Mouse (Mus musculus) gastrocnemius, postnatal 4 days (tissue): Measurements from ENCODE around the gene Eif2ak4. TPM values are rescaled to one million over a fixed set of nuclear protein-coding genes. Genes with fewer than 3 reads are reported as not detected.

ENCODE experiments used
- DNase-seq, 2 experiments: peaks; one replicate each; pipeline ENCODE4 v3.0.0; 2021 to 2022; ENCODE audit warnings: low spot score in 2 of 2, mixed read lengths in 2 of 2
- total RNA-seq, 2 experiments: library from RNA; stranded (reverse); gene quantifications; 2 replicates each; pipeline ENCODE4 v1.2.3; 2021

Gene Eif2ak4
- total RNA-seq, 2 experiments from 2014 or later: 11.0 to 11.6 TPM

GRCm38 (mm10) chr2:118401834-118402727, 13.7 kb downstream of the Eif2ak4 start:
- no peak for DNase-seq

- no peak for DNase-seq
Measured at GRCm38 (mm10) chr2:118404336-118404735, 15.9 kb downstream of the Eif2ak4 start.

- no peak for DNase-seq
Measured at GRCm38 (mm10) chr2:118405568-118405967, 17.1 kb downstream of the Eif2ak4 start.

- DNase-seq: no peak
Measured at GRCm38 (mm10) chr2:118406811-118407210, 18.4 kb downstream of the Eif2ak4 start.

GRCm38 (mm10) chr2:118408336-118408895, 20.0 kb downstream of the Eif2ak4 start:
- no peak for DNase-seq

- no peak for DNase-seq
Measured at GRCm38 (mm10) chr2:118412821-118413220, 24.4 kb downstream of the Eif2ak4 start.

GRCm38 (mm10) chr2:118415601-118416355, 27.4 kb downstream of the Eif2ak4 start:
- DNase-seq: no peak

- no peak for DNase-seq
Measured at GRCm38 (mm10) chr2:118418076-118418475, 29.7 kb downstream of the Eif2ak4 start.

GRCm38 (mm10) chr2:118421951-118422350, 33.5 kb downstream of the Eif2ak4 start:
- no peak for DNase-seq

GRCm38 (mm10) chr2:118422385-118422784, 34.0 kb downstream of the Eif2ak4 start:
- no peak for DNase-seq

GRCm38 (mm10) chr2:118428296-118428695, 39.9 kb downstream of the Eif2ak4 start:
- DNase-seq: no peak

- DNase-seq: no peak
Measured at GRCm38 (mm10) chr2:118429297-118429696, 40.9 kb downstream of the Eif2ak4 start.

- DNase-seq: no peak
Measured at GRCm38 (mm10) chr2:118430630-118431029, 42.2 kb downstream of the Eif2ak4 start.

- DNase-seq: no peak
Measured at GRCm38 (mm10) chr2:118431589-118431988, 43.2 kb downstream of the Eif2ak4 start.

GRCm38 (mm10) chr2:118442172-118442571, 53.8 kb downstream of the Eif2ak4 start:
- DNase-seq: no peak

- no peak for DNase-seq
Measured at GRCm38 (mm10) chr2:118442723-118443122, 54.3 kb downstream of the Eif2ak4 start.

- peak in 1 of 2 experiments; percentile 20 for DNase-seq
Measured at GRCm38 (mm10) chr2:118445696-118446674, 57.6 kb downstream of the Eif2ak4 start.

- DNase-seq: no peak
Measured at GRCm38 (mm10) chr2:118448181-118448580, 59.8 kb downstream of the Eif2ak4 start.

- DNase-seq: no peak
Measured at GRCm38 (mm10) chr2:118451056-118451455, 62.6 kb downstream of the Eif2ak4 start.

GRCm38 (mm10) chr2:118457029-118457428, 68.6 kb downstream of the Eif2ak4 start:
- DNase-seq: no peak
